ENCODE assay signal across 8 mouse cellular contexts in the genomic region with DNA sequence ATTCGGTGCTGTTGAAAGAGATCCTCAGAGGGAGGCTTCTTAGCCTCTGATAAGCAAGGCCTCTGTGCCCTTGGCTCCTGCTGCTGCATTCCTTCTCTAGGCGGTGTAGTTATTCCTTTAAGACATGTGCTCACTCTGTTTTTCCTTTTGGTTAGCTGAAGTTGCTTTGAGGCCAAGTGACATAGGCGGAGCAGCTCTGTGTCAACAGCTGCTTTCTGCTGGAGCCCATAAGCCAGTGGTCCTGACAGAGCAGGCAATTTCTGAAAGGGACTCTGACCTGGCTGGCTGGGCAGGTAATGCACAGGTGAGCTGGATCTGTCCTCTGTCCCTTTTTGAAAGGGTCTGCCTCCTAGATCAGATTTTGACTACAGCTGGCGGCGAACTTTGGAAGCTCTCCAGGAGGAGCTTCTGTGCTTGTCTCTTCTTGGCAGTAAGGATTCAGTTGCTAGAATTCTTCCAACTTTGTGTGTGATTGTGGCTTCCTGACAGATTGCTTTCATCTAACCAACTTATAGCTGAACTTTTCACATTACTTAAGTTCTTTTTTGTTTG. TPM values are rescaled to one million over a fixed set of nuclear protein-coding genes. Genes with fewer than 3 reads are reported as not detected.
A peak's percentile ranks its signal among the peaks of the same experiment; 100 is the strongest.
DNase-seq lines count a peak whose midpoint lies in the region; ATAC-seq and TF ChIP-seq lines count a peak whose summit lies in the region.

No protein-coding gene starts in this region.

- peak overlapping the region; percentile 65 for H3K27ac ChIP-seq in layer of hippocampus, adult 2 months
- peak overlapping the region; percentile 33; the same call in 1 of the 2 replicates for H3K27ac ChIP-seq in cortical plate, adult 2 months (ENCODE audit: insufficient read depth, low read length)
- peak overlapping the region; percentile 52; the same call in 1 of the 2 replicates for H3K27ac ChIP-seq in heart, postnatal 0 days (ENCODE audit: low read depth)
- peak overlapping the region; percentile 33 for H3K27ac ChIP-seq in left cerebral cortex, adult 2 months

- peaks cover 13% of the 10 kb centered on the region; the same call in 1 of the 2 replicates for H3K4me1 ChIP-seq in cortical plate, adult 2 months (ENCODE audit: control insufficient read depth, insufficient read depth, low read length)
- H3K4me1 ChIP-seq in heart, postnatal 0 days (ENCODE audit: control insufficient read depth, insufficient read depth) = peaks cover 54% of the 10 kb centered on the region

- intact Hi-C loops in left cerebral cortex, adult 2 months (cut with DNase I) = loop anchor here (2.0 kb wide), 1 partner anchor 37 kb away; a partner anchor contains a TSS

- H3K36me3 ChIP-seq in heart, postnatal 0 days (replicated peaks; ENCODE audit: control insufficient read depth, insufficient read depth, low read length) = peaks cover 11% of the 10 kb centered on the region

- no peaks in the 10 kb centered on the region for H3K9me3 ChIP-seq in heart, postnatal 0 days (replicated peaks; ENCODE audit: control insufficient read depth, low read length)

- no peak for TF ChIP-seq EP300 in heart, postnatal 0 days (IDR thresholded peaks at IDR 0.05; ENCODE audit: low read depth)

- 40% methylated on average over 5 of the region's 5 CpGs for WGBS in heart, postnatal 0 days

- no peak overlapping the region for H3K9ac ChIP-seq in heart, postnatal 0 days (replicated peaks; ENCODE audit: low read depth, low read length)

- no peaks in the 10 kb centered on the region for H3K27me3 ChIP-seq in heart, postnatal 0 days (ENCODE audit: control insufficient read depth, insufficient read depth, low read length)

- TF ChIP-seq POLR2A in cortical plate, adult 2 months (IDR thresholded peaks at IDR 0.05; ENCODE audit: extremely low read depth, insufficient read depth, low read length) = no peak

- no peak for TF ChIP-seq CTCF in layer of hippocampus, adult 2 months (conservative IDR thresholded peaks at IDR 0.05)
- no peak for TF ChIP-seq CTCF in cortical plate, adult 2 months (IDR thresholded peaks at IDR 0.05; ENCODE audit: extremely low read depth, insufficient read depth, low read length)
- no peak for TF ChIP-seq CTCF in heart, postnatal 0 days (IDR thresholded peaks at IDR 0.05; ENCODE audit: low read depth)
- no peak for TF ChIP-seq CTCF in left cerebral cortex, adult 2 months (IDR thresholded peaks at IDR 0.05)

- peak; percentile 53 for ATAC-seq in heart, postnatal 0 days (ENCODE audit: insufficient read depth, low read depth)
- no peak for ATAC-seq in megakaryocyte, adult 5-6 weeks (ENCODE audit: poor library complexity, severe bottlenecking)

- DNase-seq in layer of hippocampus, adult 2 months (ENCODE audit: low spot score in 2 of 2) = peak in 1 of 2 experiments; percentile 45
- DNase-seq in layer of hippocampus, adult 9-10 months (ENCODE audit: low spot score) = no peak
- peak; percentile 68 for DNase-seq in heart, postnatal 0 days (ENCODE audit: low spot score)
- peak in 1 of 2 experiments; percentile 28 for DNase-seq in left cerebral cortex, adult 2 months (ENCODE audit: extremely low spot score in 1 of 2, low spot score in 2 of 2)
- DNase-seq in ovary, postnatal 14 days (ENCODE audit: low spot score) = peak; percentile 33
- no peak for DNase-seq in spleen, postnatal 14 days (ENCODE audit: low spot score in 2 of 2)

- no peak overlapping the region; the same call in 1 of the 2 replicates for H3K4me3 ChIP-seq in layer of hippocampus, adult 2 months
- no peak overlapping the region for H3K4me3 ChIP-seq in cortical plate, adult 2 months (ENCODE audit: insufficient read depth, low read length)
- no peak overlapping the region for H3K4me3 ChIP-seq in heart, postnatal 0 days (ENCODE audit: low read depth, low read length)
- H3K4me3 ChIP-seq in left cerebral cortex, adult 2 months = no peak overlapping the region

- no peak overlapping the region for H3K4me2 ChIP-seq in heart, postnatal 0 days (ENCODE audit: low read depth, low read length)

RNA-seq across cellular contexts. Expression of a gene that starts 37.2 kb away (rescaled TPM):
- total RNA-seq in layer of hippocampus, adult 2 months (2021) = 10 to 100 TPM; 71.6 to 72.1 TPM
- polyA plus RNA-seq in cortical plate, adult 2 months (2012; rRNA removed) = 24.8 and 26.4 TPM in 2 replicates
- total RNA-seq in heart, postnatal 0 days (2014; rRNA removed; ENCODE audit: low replicate concordance) = 50.2 and 50.6 TPM in 2 replicates
- polyA plus RNA-seq in heart, postnatal 0 days (2015; fragmentation: Nextera tagmentation; extraction: Ambion mirVana) = 15.1 and 15.4 TPM in 2 replicates
- total RNA-seq in left cerebral cortex, adult 2 months (2021) = 10 to 100 TPM; 37.0 TPM
- total RNA-seq in megakaryocyte, adult 5-6 weeks (2015) = 26.8 and 26.9 TPM in 2 replicates
- 37.1 and 38.3 TPM in 2 replicates for total RNA-seq in megakaryocyte, adult 5-6 weeks (2017)

Comparison
In these comparisons a context has a peak if more than half of its experiments do, and no peak if none do; other contexts are left out.
1. DNase-seq: peak in heart, postnatal 0 days (single experiment) and ovary, postnatal 14 days (single experiment); none in layer of hippocampus, adult 9-10 months (single experiment) and spleen, postnatal 14 days (0 of 2).
2. Peak in every context shown above with its lines, with median percentiles within 50 percentile points of each other: H3K27ac ChIP-seq.